Mouse (Mus musculus): ENCODE measurements around the gene Syn3. TPM values are rescaled to one million over a fixed set of nuclear protein-coding genes. Genes with fewer than 3 reads are reported as not detected.

Gene Syn3
- polyA plus RNA-seq, 1 experiment from 2014 or later = 2.1 TPM

GRCm38 (mm10) chr10:86375903-86376302 is 122.8 kb downstream of the Syn3 start:
- TF ChIP-seq CTCF (IDR thresholded peaks at IDR 0.05) = no peak
- no peak for DNase-seq (ENCODE audit: low read depth, low spot score)
- H3K27me3 ChIP-seq = no peaks in the 10 kb centered on the region
- POLR2A ChIA-PET = interaction anchor here (1.1 kb wide), 1 partner anchor 10 kb away, joined by 3 read pairs; no protein-coding TSS in a partner anchor
- ATAC-seq = no peak
- CTCF ChIA-PET = interaction anchor here (0.7 kb wide), 1 partner anchor 11 kb away, joined by 3 read pairs; no protein-coding TSS in a partner anchor
- in situ Hi-C loops (cut with MboI; ENCODE audit: low pct_unique_long_range_greater_than_20kb) = no loop called here

- ChIA-PET CTCF (interaction anchor here (2.0 kb wide), 1 partner anchor 15 kb away, joined by 6 read pairs; no protein-coding TSS in a partner anchor), POLR2A (no interaction called here)
- no peak for DNase-seq (ENCODE audit: low read depth, low spot score)
- no peaks in the 10 kb centered on the region for H3K27me3 ChIP-seq
- ATAC-seq = no peak
- in situ Hi-C loops (cut with MboI; ENCODE audit: low pct_unique_long_range_greater_than_20kb) = no loop called here
- no peak for TF ChIP-seq CTCF (IDR thresholded peaks at IDR 0.05)
Measured at GRCm38 (mm10) chr10:86374061-86374460, 124.6 kb downstream of the Syn3 start.

GRCm38 (mm10) chr10:86371561-86371960 is 127.1 kb downstream of the Syn3 start:
- no peak for ATAC-seq
- DNase-seq (ENCODE audit: low read depth, low spot score) = no peak
- ChIA-PET CTCF (interaction anchor here (0.8 kb wide), 1 partner anchor 23 kb away, joined by 3 read pairs; no protein-coding TSS in a partner anchor), POLR2A (interaction anchor here (0.6 kb wide), 1 partner anchor 69 kb away, joined by 3 read pairs; no protein-coding TSS in a partner anchor)
- in situ Hi-C loops (cut with MboI; ENCODE audit: low pct_unique_long_range_greater_than_20kb) = no loop called here
- no peaks in the 10 kb centered on the region for H3K27me3 ChIP-seq
- no peak for TF ChIP-seq CTCF (IDR thresholded peaks at IDR 0.05)

- POLR2A ChIA-PET = no interaction called here
- CTCF ChIA-PET = interaction anchor here (0.6 to 1.5 kb wide), 5 partner anchors 9 to 1928 kb away, joined by 3 to 5 read pairs (median 3); no protein-coding TSS in a partner anchor
- ATAC-seq (no peak), DNase-seq (ENCODE audit: low read depth, low spot score) (no peak)
- in situ Hi-C loops (cut with MboI; ENCODE audit: low pct_unique_long_range_greater_than_20kb) = no loop called here
- TF ChIP-seq CTCF (IDR thresholded peaks at IDR 0.05) = no peak
- H3K27me3 ChIP-seq = no peaks in the 10 kb centered on the region
Measured at GRCm38 (mm10) chr10:86369346-86369745, 129.3 kb downstream of the Syn3 start.

GRCm38 (mm10) chr10:86368811-86369210 is 129.9 kb downstream of the Syn3 start:
- ATAC-seq (no peak), DNase-seq (ENCODE audit: low read depth, low spot score) (no peak)
- in situ Hi-C loops (cut with MboI; ENCODE audit: low pct_unique_long_range_greater_than_20kb) = no loop called here
- TF ChIP-seq CTCF (IDR thresholded peaks at IDR 0.05) = no peak
- CTCF ChIA-PET = interaction anchor here (1.0 to 1.5 kb wide), 4 partner anchors 9 to 69 kb away, joined by 3 to 5 read pairs (median 3); no protein-coding TSS in a partner anchor
- POLR2A ChIA-PET = no interaction called here
- H3K27me3 ChIP-seq = no peaks in the 10 kb centered on the region

- no peak for DNase-seq (ENCODE audit: low read depth, low spot score)
- in situ Hi-C loops (cut with MboI; ENCODE audit: low pct_unique_long_range_greater_than_20kb) = no loop called here
- no peak for ATAC-seq
- H3K27me3 ChIP-seq = no peaks in the 10 kb centered on the region
- TF ChIP-seq CTCF (IDR thresholded peaks at IDR 0.05) = no peak
- ChIA-PET POLR2A (no interaction called here), CTCF (no interaction called here)
Measured at GRCm38 (mm10) chr10:86367346-86367745, 131.3 kb downstream of the Syn3 start.

- no peak for ATAC-seq
- DNase-seq (ENCODE audit: low read depth, low spot score) = no peak
- no peaks in the 10 kb centered on the region for H3K27me3 ChIP-seq
- POLR2A ChIA-PET = interaction anchor here (1.0 kb wide), 1 partner anchor 10 kb away, joined by 3 read pairs; no protein-coding TSS in a partner anchor
- no peak for TF ChIP-seq CTCF (IDR thresholded peaks at IDR 0.05)
- CTCF ChIA-PET = interaction anchor here (0.9 to 1.3 kb wide), 2 partner anchors 10 to 20 kb away, joined by 3 to 4 read pairs; no protein-coding TSS in a partner anchor
- in situ Hi-C loops (cut with MboI; ENCODE audit: low pct_unique_long_range_greater_than_20kb) = no loop called here
Measured at GRCm38 (mm10) chr10:86365632-86366092, 133.0 kb downstream of the Syn3 start.

- CTCF ChIA-PET = interaction anchor here (1.1 kb wide), 1 partner anchor 9 kb away, joined by 3 read pairs; no protein-coding TSS in a partner anchor
- H3K27me3 ChIP-seq = no peaks in the 10 kb centered on the region
- ATAC-seq (no peak), DNase-seq (ENCODE audit: low read depth, low spot score) (no peak)
- TF ChIP-seq CTCF (IDR thresholded peaks at IDR 0.05) = no peak
- POLR2A ChIA-PET = no interaction called here
- in situ Hi-C loops (cut with MboI; ENCODE audit: low pct_unique_long_range_greater_than_20kb) = no loop called here
Measured at GRCm38 (mm10) chr10:86363669-86364309, 134.9 kb downstream of the Syn3 start.

GRCm38 (mm10) chr10:86359699-86360098 is 139.0 kb downstream of the Syn3 start:
- TF ChIP-seq CTCF (IDR thresholded peaks at IDR 0.05) = no peak
- POLR2A ChIA-PET = no interaction called here
- DNase-seq (ENCODE audit: low read depth, low spot score) (no peak), ATAC-seq (no peak)
- no peaks in the 10 kb centered on the region for H3K27me3 ChIP-seq
- CTCF ChIA-PET = interaction anchor here (0.8 to 2.2 kb wide), 5 partner anchors 10 to 88 kb away, joined by 3 to 6 read pairs (median 3); no protein-coding TSS in a partner anchor
- in situ Hi-C loops (cut with MboI; ENCODE audit: low pct_unique_long_range_greater_than_20kb) = no loop called here

- no peak for TF ChIP-seq CTCF (IDR thresholded peaks at IDR 0.05)
- DNase-seq (ENCODE audit: low read depth, low spot score) = no peak
- ATAC-seq = peak; percentile 36
- H3K27me3 ChIP-seq = no peaks in the 10 kb centered on the region
- in situ Hi-C loops (cut with MboI; ENCODE audit: low pct_unique_long_range_greater_than_20kb) = no loop called here
- POLR2A ChIA-PET = no interaction called here
- CTCF ChIA-PET = interaction anchor here (0.8 to 2.2 kb wide), 5 partner anchors 15 to 89 kb away, joined by 3 to 6 read pairs (median 3); no protein-coding TSS in a partner anchor
Measured at GRCm38 (mm10) chr10:86359208-86359607, 139.5 kb downstream of the Syn3 start.
